Mouse (Mus musculus): ENCODE measurements around the gene Sdhb. TPM values are rescaled to one million over a fixed set of nuclear protein-coding genes. Genes with fewer than 3 reads are reported as not detected.
A peak's percentile ranks its signal among the peaks of the same experiment; 100 is the strongest.

Sdhb gene
- total and polyA plus RNA-seq, 2 experiments from 2014 or later = 194 to 529 TPM

DNA sequence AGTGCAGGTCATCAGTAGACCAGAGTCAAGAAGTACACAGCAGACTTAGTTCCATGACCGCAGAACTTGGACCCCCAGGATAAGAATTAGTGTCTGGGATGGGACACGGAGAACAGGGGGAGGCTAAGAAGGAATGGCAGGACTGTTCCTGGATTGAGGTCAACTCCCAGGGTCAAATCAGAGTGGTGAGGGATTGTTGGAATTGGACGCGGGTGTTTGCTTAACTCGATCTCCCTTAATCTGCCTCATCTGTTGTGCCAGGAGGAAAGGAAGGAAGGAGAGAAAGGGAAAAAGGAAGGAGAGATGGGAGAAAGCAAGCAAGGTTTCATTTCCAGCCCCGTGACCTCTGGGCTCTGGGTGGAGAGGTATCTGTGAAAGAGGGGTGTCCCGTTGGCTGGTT lies 49.1 kb downstream of the Sdhb start, which contains the start of gene Mfap2:
Gene Mfap2, plus strand, starts transcription at position 301 of the 400 bp plus-strand sequence.
- peak within 1 kb of the TSS; percentile 75 for H3K27ac ChIP-seq (ENCODE audit: low read depth, low read length)
- no peak for TF ChIP-seq CTCF (IDR thresholded peaks at IDR 0.05)
- WGBS = 13% methylated on average over 7 of the region's 7 CpGs

GRCm38 (mm10) chr4:141010526-141010925 lies 49.5 kb downstream of the Sdhb start:
- Histone ChIP-seq H3K4me2 (ENCODE audit: low read depth, low read length, poor library complexity, severe bottlenecking) (peak overlapping the region; percentile 84), H3K27me3 (ENCODE audit: insufficient read depth, low read length) (no peaks in the 10 kb centered on the region), H3K4me3 (ENCODE audit: low read depth, low read length) (peak overlapping the region; percentile 56), H3K27ac (ENCODE audit: low read depth, low read length) (peak overlapping the region; percentile 75), H3K9me3 (ENCODE audit: low read length) (no peaks in the 10 kb centered on the region), H3K9ac (replicated peaks; ENCODE audit: low read length, poor library complexity, severe bottlenecking) (peak overlapping the region; percentile 46), H3K4me1 (ENCODE audit: insufficient read depth, low read length) (peaks cover 21% of the 10 kb centered on the region), H3K36me3 (ENCODE audit: insufficient read depth, low read length) (peaks cover 44% of the 10 kb centered on the region)
- no peak for TF ChIP-seq CTCF (IDR thresholded peaks at IDR 0.05)
- peak; percentile 65 for DNase-seq (ENCODE audit: low spot score)
- peak; percentile 69 for ATAC-seq (ENCODE audit: low FRiP score)
- under 1% methylated on average over 26 of the region's 26 CpGs for WGBS

More for the DNA sequence above, 49.1 kb downstream of the Sdhb start, which contains the start of gene Mfap2:
- Histone ChIP-seq H3K4me2 (ENCODE audit: low read depth, low read length, poor library complexity, severe bottlenecking) (peak within 1 kb of the TSS; percentile 84), H3K9me3 (ENCODE audit: low read length) (no peaks in the 10 kb centered on the region), H3K4me3 (ENCODE audit: low read depth, low read length) (peak within 1 kb of the TSS; percentile 56), H3K27me3 (ENCODE audit: insufficient read depth, low read length) (no peaks in the 10 kb centered on the region), H3K36me3 (ENCODE audit: insufficient read depth, low read length) (peaks cover 43% of the 10 kb centered on the region), H3K9ac (replicated peaks; ENCODE audit: low read length, poor library complexity, severe bottlenecking) (peak within 1 kb of the TSS; percentile 46), H3K4me1 (ENCODE audit: insufficient read depth, low read length) (peaks cover 21% of the 10 kb centered on the region)
- ATAC-seq (ENCODE audit: low FRiP score) = no peak
- DNase-seq (ENCODE audit: low spot score) = no peak

DNA sequence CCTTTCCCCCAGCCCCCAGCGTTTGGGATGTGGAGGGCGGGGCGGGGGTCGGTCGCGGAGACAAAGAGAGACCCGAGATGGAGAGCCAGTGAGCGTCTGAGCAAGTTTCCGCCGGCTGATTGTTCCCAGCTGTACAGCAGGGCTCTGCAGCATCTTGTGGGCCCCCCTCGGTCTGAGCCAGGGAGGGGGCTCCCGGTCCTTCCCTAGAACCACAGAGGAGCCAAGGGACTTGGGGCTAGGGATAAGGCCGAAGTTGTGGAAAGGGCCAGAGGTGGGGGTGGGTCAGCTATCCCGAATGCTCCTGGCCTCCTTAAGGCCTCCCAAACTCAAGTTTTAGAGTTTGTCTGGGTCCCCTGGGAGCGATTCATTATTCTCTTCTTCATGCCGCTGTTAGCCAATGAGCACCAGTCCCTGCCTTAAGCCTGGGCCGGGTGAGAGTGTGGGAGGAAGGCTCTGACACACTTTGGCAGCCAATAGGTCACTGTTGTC lies 50.0 kb downstream of the Sdhb start:
- WGBS = 1% methylated on average over 17 of the region's 17 CpGs
- DNase-seq (ENCODE audit: low spot score) = peak; percentile 47
- H3K4me3 ChIP-seq (ENCODE audit: low read depth, low read length) = peak overlapping the region; percentile 56
- no peaks in the 10 kb centered on the region for H3K27me3 ChIP-seq (ENCODE audit: insufficient read depth, low read length)
- peaks cover 42% of the 10 kb centered on the region for H3K36me3 ChIP-seq (ENCODE audit: insufficient read depth, low read length)
- H3K27ac ChIP-seq (ENCODE audit: low read depth, low read length) = peak overlapping the region; percentile 75
- no peaks in the 10 kb centered on the region for H3K9me3 ChIP-seq (ENCODE audit: low read length)
- no peak for TF ChIP-seq CTCF (IDR thresholded peaks at IDR 0.05)
- H3K4me2 ChIP-seq (ENCODE audit: low read depth, low read length, poor library complexity, severe bottlenecking) = peak overlapping the region; percentile 84
- H3K9ac ChIP-seq (replicated peaks; ENCODE audit: low read length, poor library complexity, severe bottlenecking) = peak overlapping the region; percentile 46
- ATAC-seq (ENCODE audit: low FRiP score) = peak; percentile 21; the same call in 1 of the 2 replicates
- H3K4me1 ChIP-seq (ENCODE audit: insufficient read depth, low read length) = peaks cover 21% of the 10 kb centered on the region

DNA sequence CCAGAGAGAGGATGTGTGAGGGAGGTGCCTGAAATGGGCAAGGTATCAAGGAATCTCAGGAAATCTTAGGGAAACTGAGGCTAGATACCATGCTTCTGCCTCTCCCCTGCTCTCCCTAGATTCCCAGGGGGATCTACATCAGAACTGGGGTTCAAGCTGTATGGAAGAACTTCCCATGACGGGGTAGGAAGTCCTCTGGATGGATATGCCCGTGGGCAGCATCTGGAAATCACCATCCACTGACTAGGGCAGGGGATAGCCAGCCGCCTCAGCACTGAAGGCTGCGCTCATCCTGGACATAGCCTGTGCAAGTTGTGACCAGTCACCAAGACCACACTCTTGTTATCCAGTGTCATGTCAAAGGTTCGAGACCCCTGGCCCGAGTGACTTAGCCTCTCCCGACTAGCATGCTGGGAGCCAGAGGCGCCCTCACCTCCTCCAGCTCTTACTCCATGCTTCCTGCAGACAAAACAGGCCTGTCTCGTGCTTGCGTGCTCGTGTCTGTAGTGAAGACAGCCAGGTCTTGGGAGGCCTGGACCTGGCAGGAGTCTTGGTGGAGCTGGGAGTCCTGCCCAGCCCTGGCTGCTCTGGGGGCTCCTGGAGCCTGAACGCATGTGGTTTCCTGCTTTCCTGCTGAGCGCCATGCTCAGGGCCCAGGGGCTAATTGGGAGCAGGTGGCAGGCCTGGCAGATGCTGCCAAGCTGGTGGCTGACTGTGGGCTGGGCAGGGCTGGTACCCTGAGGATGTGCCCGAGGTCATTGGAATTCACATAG lies 50.7 kb downstream of the Sdhb start:
- 35% methylated on average over 14 of the region's 14 CpGs for WGBS
- peak; percentile 4; the same call in 1 of the 2 replicates for ATAC-seq (ENCODE audit: low FRiP score)
- H3K36me3 ChIP-seq (ENCODE audit: insufficient read depth, low read length) = peaks cover 34% of the 10 kb centered on the region

DNA sequence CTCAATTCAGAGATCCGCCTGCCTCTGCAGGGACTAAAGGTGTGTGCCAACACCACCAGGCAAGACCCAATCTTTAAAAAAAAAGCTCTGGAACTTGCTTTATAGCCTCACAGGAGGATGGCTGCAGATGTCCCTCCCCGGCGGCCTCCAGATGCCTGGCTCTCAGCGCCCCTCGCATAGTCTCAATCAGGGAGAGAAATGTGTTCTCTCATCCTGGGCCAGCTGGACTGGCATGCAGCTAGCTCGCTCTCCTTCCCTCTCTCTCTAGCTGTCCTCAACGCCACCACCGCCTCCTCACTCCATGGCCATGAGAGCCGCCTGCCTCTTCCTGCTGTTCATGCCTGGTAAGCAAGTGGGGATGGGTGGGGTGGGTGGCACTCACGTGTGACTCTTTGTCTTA lies 51.6 kb downstream of the Sdhb start:
- H3K27ac ChIP-seq (ENCODE audit: low read depth, low read length) = 0 out of 2 replicates have a peak overlapping the region, but pooled peaks have one; percentile 7
- peaks cover 21% of the 10 kb centered on the region for H3K4me1 ChIP-seq (ENCODE audit: insufficient read depth, low read length)
- H3K27me3 ChIP-seq (ENCODE audit: insufficient read depth, low read length) = no peaks in the 10 kb centered on the region
- H3K9ac ChIP-seq (replicated peaks; ENCODE audit: low read length, poor library complexity, severe bottlenecking) = no peak overlapping the region
- H3K4me3 ChIP-seq (ENCODE audit: low read depth, low read length) = no peak overlapping the region
- DNase-seq (ENCODE audit: low spot score) = no peak
- WGBS = 65% methylated on average over 10 of the region's 10 CpGs
- no peak overlapping the region for H3K4me2 ChIP-seq (ENCODE audit: low read depth, low read length, poor library complexity, severe bottlenecking)
- TF ChIP-seq CTCF (IDR thresholded peaks at IDR 0.05) = no peak
- no peak for ATAC-seq (ENCODE audit: low FRiP score)
- H3K36me3 ChIP-seq (ENCODE audit: insufficient read depth, low read length) = peaks cover 33% of the 10 kb centered on the region
- H3K9me3 ChIP-seq (ENCODE audit: low read length) = no peaks in the 10 kb centered on the region

More for the DNA sequence above, 50.7 kb downstream of the Sdhb start:
- TF ChIP-seq CTCF (IDR thresholded peaks at IDR 0.05) = no peak
- Histone ChIP-seq H3K4me1 (ENCODE audit: insufficient read depth, low read length) (peaks cover 21% of the 10 kb centered on the region), H3K4me3 (ENCODE audit: low read depth, low read length) (peak overlapping the region; percentile 56), H3K4me2 (ENCODE audit: low read depth, low read length, poor library complexity, severe bottlenecking) (peak overlapping the region; percentile 84), H3K9me3 (ENCODE audit: low read length) (no peaks in the 10 kb centered on the region), H3K9ac (replicated peaks; ENCODE audit: low read length, poor library complexity, severe bottlenecking) (peak overlapping the region; percentile 46), H3K27ac (ENCODE audit: low read depth, low read length) (peak overlapping the region; percentile 75; the same call in 1 of the 2 replicates), H3K27me3 (ENCODE audit: insufficient read depth, low read length) (no peaks in the 10 kb centered on the region)
- DNase-seq (ENCODE audit: low spot score) = peak; percentile 66

- Histone ChIP-seq H3K4me3 (ENCODE audit: low read depth, low read length) (no peak overlapping the region), H3K4me1 (ENCODE audit: insufficient read depth, low read length) (peaks cover 21% of the 10 kb centered on the region), H3K4me2 (ENCODE audit: low read depth, low read length, poor library complexity, severe bottlenecking) (no peak overlapping the region), H3K36me3 (ENCODE audit: insufficient read depth, low read length) (peaks cover 28% of the 10 kb centered on the region), H3K27me3 (ENCODE audit: insufficient read depth, low read length) (no peaks in the 10 kb centered on the region), H3K9ac (replicated peaks; ENCODE audit: low read length, poor library complexity, severe bottlenecking) (no peak overlapping the region), H3K27ac (ENCODE audit: low read depth, low read length) (no peak overlapping the region), H3K9me3 (ENCODE audit: low read length) (no peaks in the 10 kb centered on the region)
- DNase-seq (ENCODE audit: low spot score) (no peak), ATAC-seq (ENCODE audit: low FRiP score) (no peak)
- no peak for TF ChIP-seq CTCF (IDR thresholded peaks at IDR 0.05)
- WGBS = 71% methylated on average over 8 of the region's 8 CpGs
Observed at GRCm38 (mm10) chr4:141014114-141014513, 53.1 kb downstream of the Sdhb start.

All from midbrain, postnatal 0 days (tissue).